Mouse (Mus musculus): ENCODE results near the gene Efcab5. TPM values are rescaled to one million over a fixed set of nuclear protein-coding genes. Genes with fewer than 3 reads are reported as not detected.
"Not testable (repeated sequence)": the region's sequence is repeated elsewhere in the genome, so short reads cannot be mapped to it uniquely, and the experiment has no call there.

Gene Efcab5
- total RNA-seq, 2 experiments from 2014 or later: 0.32 to 0.43 TPM

GRCm38 (mm10) chr11:77100137-77100937 is 88.4 kb downstream of the Efcab5 start:
- peak; percentile 82 to 92 for DNase-seq
- intact Hi-C loops (cut with DNase I): loop anchor here (1.0 to 10.0 kb wide), 5 partner anchors 114 to 524 kb away; no protein-coding TSS in a partner anchor

- intact Hi-C loops (cut with DNase I): no loop called here
- no peak for DNase-seq
Observed at GRCm38 (mm10) chr11:77098332-77098972, 90.3 kb downstream of the Efcab5 start.

- intact Hi-C loops (cut with DNase I): no loop called here
- peak in 1 of 2 experiments; percentile 10 for DNase-seq
Observed at GRCm38 (mm10) chr11:77096991-77097390, 91.8 kb downstream of the Efcab5 start.

- DNase-seq: peak in 1 of 2 experiments; percentile 21
- intact Hi-C loops (cut with DNase I): no loop called here
Observed at GRCm38 (mm10) chr11:77096581-77096980, 92.2 kb downstream of the Efcab5 start.

- peak in 1 of 2 experiments; percentile 14 for DNase-seq
- intact Hi-C loops (cut with DNase I): no loop called here
Observed at GRCm38 (mm10) chr11:77095206-77095605, 93.6 kb downstream of the Efcab5 start.

- intact Hi-C loops (cut with DNase I): no loop called here
- DNase-seq: peak in 1 of 2 experiments; percentile 7
Observed at GRCm38 (mm10) chr11:77094136-77094535, 94.6 kb downstream of the Efcab5 start.

GRCm38 (mm10) chr11:77093208-77093607 is 95.6 kb downstream of the Efcab5 start:
- peak; percentile 51 to 73 for DNase-seq
- intact Hi-C loops (cut with DNase I): loop anchor here (1.0 kb wide), 1 partner anchor 96 kb away; no protein-coding TSS in a partner anchor

GRCm38 (mm10) chr11:77089162-77089561 is 99.6 kb downstream of the Efcab5 start:
- DNase-seq: no peak
- intact Hi-C loops (cut with DNase I): no loop called here

- intact Hi-C loops (cut with DNase I): no loop called here
- DNase-seq: no peak
Observed at GRCm38 (mm10) chr11:77087004-77087403, 101.8 kb downstream of the Efcab5 start.

- no peak for DNase-seq
- intact Hi-C loops (cut with DNase I): no loop called here
Observed at GRCm38 (mm10) chr11:77084001-77084682, 104.6 kb downstream of the Efcab5 start.

- intact Hi-C loops (cut with DNase I): no loop called here
- DNase-seq: no peak
Observed at GRCm38 (mm10) chr11:77079361-77079760, 109.4 kb downstream of the Efcab5 start.

GRCm38 (mm10) chr11:77078273-77079134 is 110.3 kb downstream of the Efcab5 start, which contains the start of gene Nsrp1:
Gene Nsrp1, minus strand, starts transcription at chr11:77078435.
- intact Hi-C loops (cut with DNase I): no loop called here
- DNase-seq: peak; percentile 89 to 94

- no peak for DNase-seq
- intact Hi-C loops (cut with DNase I): no loop called here
Observed at GRCm38 (mm10) chr11:77077792-77078191, 111.0 kb downstream of the Efcab5 start.

GRCm38 (mm10) chr11:77077331-77077730 is 111.4 kb downstream of the Efcab5 start:
- DNase-seq; intact Hi-C loops (cut with DNase I): not testable (repeated sequence)

- DNase-seq: peak; percentile 16 to 35
- intact Hi-C loops (cut with DNase I): loop anchor here (5.0 kb wide), 1 partner anchor 73 kb away; the partner anchor contains the start of gene Slc6a4
Observed at GRCm38 (mm10) chr11:77070721-77071120, 118.0 kb downstream of the Efcab5 start.

- DNase-seq: no peak
- intact Hi-C loops (cut with DNase I): no loop called here
Observed at GRCm38 (mm10) chr11:77068825-77069224, 119.9 kb downstream of the Efcab5 start.

GRCm38 (mm10) chr11:77063406-77063805 is 125.4 kb downstream of the Efcab5 start:
- intact Hi-C loops (cut with DNase I): no loop called here
- no peak for DNase-seq

- intact Hi-C loops (cut with DNase I): no loop called here
- peak; percentile 13 to 18 for DNase-seq
Observed at GRCm38 (mm10) chr11:77061951-77062350, 126.8 kb downstream of the Efcab5 start.

- intact Hi-C loops (cut with DNase I): no loop called here
- DNase-seq: no peak
Observed at GRCm38 (mm10) chr11:77042816-77043215, 146.0 kb downstream of the Efcab5 start.

- intact Hi-C loops (cut with DNase I): no loop called here
- no peak for DNase-seq
Observed at GRCm38 (mm10) chr11:77041891-77042290, 146.9 kb downstream of the Efcab5 start.
